Mouse (Mus musculus) ES-E14 (cell line): ENCODE measurements at regions not wholly inside any gene's neighbourhood (a gene's known extent, or its start where the extent isn't known, plus 50 kb on each side); places are given as distances from the start of the nearest gene placed in this dataset.

Experiments
- DNase-seq: peaks from one replicate; pipeline ENCODE4 v3.0.0-alpha.2; 2013; ENCODE audit warnings: low read depth, low spot score
- H3K27ac ChIP-seq: 2 replicates; pipeline ENCODE4 v1.5.1; 2012; ENCODE audit warnings: low read depth, mild to moderate bottlenecking, low read length, moderate library complexity, mixed read lengths; ENCODE audit not compliant: poor library complexity, insufficient read depth, severe bottlenecking
- H3K36me3 ChIP-seq: 2 replicates; pipeline ENCODE4 v1.6.1; 2012; ENCODE audit warnings: mild to moderate bottlenecking, low read length, moderate library complexity, mixed read lengths; ENCODE audit not compliant: control insufficient read depth, poor library complexity, insufficient read depth, severe bottlenecking
- H3K4me1 ChIP-seq, 2 experiments: fragments of 150-350 bp in 1 of 2; sonication (generic) in 1 of 2; 2 replicates each; pipeline ENCODE4 v1.6.1; 2012; ENCODE audit warnings: low read length in 2 of 2, mild to moderate bottlenecking in 1 of 2, mixed read lengths in 1 of 2; ENCODE audit not compliant: control insufficient read depth in 2 of 2, insufficient read depth in 2 of 2, poor library complexity in 1 of 2
- H3K4me3 ChIP-seq, 2 experiments: fragments of 150-350 bp in 1 of 2; sonication (generic) in 1 of 2; 2 replicates each; pipeline ENCODE4 v1.5.1; 2012; ENCODE audit warnings: low read length in 2 of 2, low read depth in 1 of 2, mild to moderate bottlenecking in 1 of 2, mixed read lengths in 1 of 2; ENCODE audit not compliant: insufficient read depth in 1 of 2, poor library complexity in 1 of 2, severe bottlenecking in 1 of 2
- H3K9ac ChIP-seq: 2 replicates; pipeline ENCODE4 v1.6.1; 2012; ENCODE audit warnings: low read depth, mild to moderate bottlenecking, low read length, mixed read lengths; ENCODE audit not compliant: poor library complexity, insufficient read depth, severe bottlenecking
- H3K9me3 ChIP-seq: fragments of 150-350 bp; sonication (generic); 2 replicates; pipeline ENCODE4 v1.6.1; 2012; ENCODE audit warnings: low read depth, mild to moderate bottlenecking, low read length; ENCODE audit not compliant: control insufficient read depth, insufficient read depth
- CHD2 ChIP-seq: IDR thresholded peaks from 2 replicates; pipeline ENCODE4 v1.6.1; 2014; ENCODE audit warnings: mild to moderate bottlenecking, low read depth, low read length, inconsistent platforms
- HCFC1 ChIP-seq: IDR thresholded peaks from 2 replicates; pipeline ENCODE4 v1.6.1; 2012; ENCODE audit warnings: low read length, inconsistent platforms, borderline replicate concordance; ENCODE audit not compliant: insufficient read depth
- MAFK ChIP-seq: IDR thresholded peaks from 2 replicates; pipeline ENCODE4 v1.6.1; 2014; ENCODE audit warnings: mild to moderate bottlenecking, low read depth, low read length, inconsistent platforms; ENCODE audit not compliant: insufficient read depth
- ZC3H11A ChIP-seq: IDR thresholded peaks from 2 replicates; pipeline ENCODE4 v1.6.1; 2012; ENCODE audit warnings: low read depth, mild to moderate bottlenecking, inconsistent platforms, low read length, borderline replicate concordance
- ZNF384 ChIP-seq: IDR thresholded peaks from 2 replicates; pipeline ENCODE4 v1.6.1; 2012; ENCODE audit warnings: low read depth, low read length, inconsistent platforms
- in situ Hi-C, 2 experiments: fragments of 600-800 bp; cut with MboI; formaldehyde crosslinking; loops; one replicate each; pipeline ENCODE4 v1.15.1; 2025; ENCODE audit warnings: low sequenced_read_pairs in 2 of 2, inconsistent platforms in 1 of 2; ENCODE audit not compliant: unreplicated experiment in 2 of 2

GRCm38 (mm10) chr7:93136061-93136460 lies 56.4 kb downstream of the Fam181b start:
- in situ Hi-C loops = no loop called here
- Histone ChIP-seq H3K9ac (no peak overlapping the region), H3K27ac (no peak overlapping the region), H3K4me1 (no peaks in the 10 kb centered on the region), H3K9me3 (no peaks in the 10 kb centered on the region), H3K36me3 (no peaks in the 10 kb centered on the region), H3K4me3 (no peak overlapping the region)
- TF ChIP-seq HCFC1 (no peak), MAFK (no peak), CHD2 (no peak), ZC3H11A (no peak), ZNF384 (no peak)
- no peak for DNase-seq

- DNase-seq = peak; percentile 31
- TF ChIP-seq ZNF384 (no peak), HCFC1 (no peak), CHD2 (no peak), MAFK (no peak), ZC3H11A (no peak)
- H3K36me3 ChIP-seq = no peaks in the 10 kb centered on the region
- in situ Hi-C loops = no loop called here
- H3K27ac ChIP-seq = no peak overlapping the region
- H3K9ac ChIP-seq = no peak overlapping the region
- no peak overlapping the region for H3K4me3 ChIP-seq
- H3K4me1 ChIP-seq = no peaks in the 10 kb centered on the region
- peaks cover 2% of the 10 kb centered on the region; the same call in 1 of the 2 replicates for H3K9me3 ChIP-seq
These were observed 67.7 kb downstream of the Fam181b start for GRCm38 (mm10) chr7:93147379-93147778.

GRCm38 (mm10) chr7:93151321-93151720 lies 71.7 kb downstream of the Fam181b start:
- Histone ChIP-seq H3K9ac (no peak overlapping the region), H3K27ac (no peak overlapping the region), H3K4me3 (no peak overlapping the region), H3K4me1 (no peaks in the 10 kb centered on the region), H3K36me3 (no peaks in the 10 kb centered on the region), H3K9me3 (peaks cover 2% of the 10 kb centered on the region; the same call in 1 of the 2 replicates)
- in situ Hi-C loops = no loop called here
- TF ChIP-seq CHD2 (no peak), ZC3H11A (no peak), ZNF384 (no peak), MAFK (no peak), HCFC1 (no peak)
- no peak for DNase-seq

- Histone ChIP-seq H3K4me1 (no peaks in the 10 kb centered on the region), H3K9ac (no peak overlapping the region), H3K36me3 (no peaks in the 10 kb centered on the region), H3K4me3 (no peak overlapping the region), H3K27ac (no peak overlapping the region), H3K9me3 (no peaks in the 10 kb centered on the region)
- TF ChIP-seq MAFK (no peak), ZC3H11A (no peak), HCFC1 (no peak), CHD2 (no peak), ZNF384 (no peak)
- in situ Hi-C loops = no loop called here
- no peak for DNase-seq
These were observed 117.4 kb downstream of the Fam181b start for GRCm38 (mm10) chr7:93197106-93197505.
